Mouse (Mus musculus) right cerebral cortex, postnatal 25 days (tissue): ENCODE data around the gene Spata32.

Source experiments
- DNase-seq: peaks from one replicate; pipeline ENCODE4 v3.0.0; 2022

The Spata32 gene

GRCm38 (mm10) chr11:103217790-103218516 is at the start of gene Spata32:
Spata32 (minus strand) TSS chr11:103218432.
- peak; percentile 76 for DNase-seq

- peak; percentile 99 for DNase-seq
These were observed 49.4 kb upstream of the Spata32 start, which contains the start of gene Map3k14 for GRCm38 (mm10) chr11:103267346-103268219. Map3k14 (minus strand) TSS chr11:103267472.

GRCm38 (mm10) chr11:103266729-103267345 is 48.6 kb upstream of the Spata32 start:
- no peak for DNase-seq

GRCm38 (mm10) chr11:103265856-103266255 is 47.6 kb upstream of the Spata32 start:
- no peak for DNase-seq

GRCm38 (mm10) chr11:103265211-103265610 is 47.0 kb upstream of the Spata32 start:
- no peak for DNase-seq

GRCm38 (mm10) chr11:103264427-103265005 is 46.3 kb upstream of the Spata32 start:
- DNase-seq = no peak

GRCm38 (mm10) chr11:103263551-103263950 is 45.3 kb upstream of the Spata32 start:
- DNase-seq = no peak

- DNase-seq = no peak
These were observed 44.4 kb upstream of the Spata32 start for GRCm38 (mm10) chr11:103262412-103263267.

GRCm38 (mm10) chr11:103261671-103262411 is 43.6 kb upstream of the Spata32 start:
- DNase-seq = no peak

GRCm38 (mm10) chr11:103260515-103261192 is 42.4 kb upstream of the Spata32 start:
- no peak for DNase-seq

GRCm38 (mm10) chr11:103260034-103260433 is 41.8 kb upstream of the Spata32 start:
- DNase-seq = no peak

GRCm38 (mm10) chr11:103257938-103258481 is 39.8 kb upstream of the Spata32 start:
- no peak for DNase-seq

- no peak for DNase-seq
These were observed 35.4 kb upstream of the Spata32 start for GRCm38 (mm10) chr11:103253605-103254004.

- DNase-seq = no peak
These were observed 34.1 kb upstream of the Spata32 start for GRCm38 (mm10) chr11:103252380-103252779.

GRCm38 (mm10) chr11:103250324-103250723 is 32.1 kb upstream of the Spata32 start:
- DNase-seq = no peak

- DNase-seq = no peak
These were observed 31.3 kb upstream of the Spata32 start for GRCm38 (mm10) chr11:103249509-103249908.

- no peak for DNase-seq
These were observed 30.6 kb upstream of the Spata32 start for GRCm38 (mm10) chr11:103248837-103249236.

- peak; percentile 60 for DNase-seq
These were observed 29.4 kb upstream of the Spata32 start for GRCm38 (mm10) chr11:103247504-103248177.

GRCm38 (mm10) chr11:103246731-103247290 is 28.6 kb upstream of the Spata32 start:
- no peak for DNase-seq
